Mouse (Mus musculus) liver, embryonic 16.5 days (tissue): ENCODE data around the gene Tmprss6. TPM values are rescaled to one million over a fixed set of nuclear protein-coding genes. Genes with fewer than 3 reads are reported as not detected.

Source experiments
- ATAC-seq: fragments of 200-750 bp; cut with Nextera tagmentation; 2 replicates; pipeline ENCODE4 v1.8.0; 2017; ENCODE audit warnings: low read depth, mild to moderate bottlenecking, moderate number of reproducible peaks, moderate library complexity
- H3K27ac ChIP-seq: fragments of 300-500 bp; sonication (generic); 2 replicates; pipeline ENCODE4 v1.5.1; 2014; ENCODE audit warnings: mild to moderate bottlenecking, low read length
- H3K27me3 ChIP-seq: fragments of 300-500 bp; sonication (generic); 2 replicates; pipeline ENCODE4 v1.6.1; 2014; ENCODE audit warnings: low read depth, low read length, mixed read lengths; ENCODE audit not compliant: control insufficient read depth, insufficient read depth
- H3K36me3 ChIP-seq: fragments of 300-500 bp; sonication (generic); 2 replicates; pipeline ENCODE4 v1.6.1; 2014; ENCODE audit warnings: mild to moderate bottlenecking; ENCODE audit not compliant: control insufficient read depth, insufficient read depth
- H3K4me1 ChIP-seq: fragments of 300-500 bp; sonication (generic); 2 replicates; pipeline ENCODE4 v1.6.1; 2014; ENCODE audit warnings: low read depth, low read length, mixed read lengths; ENCODE audit not compliant: control insufficient read depth
- H3K4me2 ChIP-seq: fragments of 300-500 bp; sonication (generic); 2 replicates; pipeline ENCODE4 v1.6.1; 2014; ENCODE audit warnings: low read depth, low read length, mixed read lengths
- H3K4me3 ChIP-seq: fragments of 300-500 bp; sonication (generic); 2 replicates; pipeline ENCODE4 v1.5.1; 2014; ENCODE audit warnings: low read depth, mild to moderate bottlenecking, low read length
- H3K9ac ChIP-seq: fragments of 300-500 bp; sonication (generic); 2 replicates; pipeline ENCODE4 v1.6.1; 2014; ENCODE audit warnings: low read depth, low read length
- H3K9me3 ChIP-seq: fragments of 300-500 bp; sonication (generic); replicated peaks from 2 replicates; pipeline ENCODE4 v1.6.1; 2016; ENCODE audit warnings: low read length; ENCODE audit not compliant: control insufficient read depth
- WGBS: fragments of 180-500 bp; shearing (Covaris S2); extraction: QIAGEN DNeasy Blood & Tissue Kit; methylation state at CpG from one replicate; pipeline ENCODE4 v1.1.7; 2014; ENCODE audit not compliant: insufficient replicate concordance; 5-methylcytosine and 5-hydroxymethylcytosine counted together
- polyA plus RNA-seq: library from polyadenylated mRNA; unstranded; fragments of >200 nt; fragmentation: Nextera tagmentation; extraction: Ambion mirVana; gene quantifications from 2 replicates; pipeline ENCODE4 v1.2.1, GENCODE M21; 2015

Tmprss6 gene
- polyA plus RNA-seq: 29.6 and 33.7 TPM in 2 replicates

DNA sequence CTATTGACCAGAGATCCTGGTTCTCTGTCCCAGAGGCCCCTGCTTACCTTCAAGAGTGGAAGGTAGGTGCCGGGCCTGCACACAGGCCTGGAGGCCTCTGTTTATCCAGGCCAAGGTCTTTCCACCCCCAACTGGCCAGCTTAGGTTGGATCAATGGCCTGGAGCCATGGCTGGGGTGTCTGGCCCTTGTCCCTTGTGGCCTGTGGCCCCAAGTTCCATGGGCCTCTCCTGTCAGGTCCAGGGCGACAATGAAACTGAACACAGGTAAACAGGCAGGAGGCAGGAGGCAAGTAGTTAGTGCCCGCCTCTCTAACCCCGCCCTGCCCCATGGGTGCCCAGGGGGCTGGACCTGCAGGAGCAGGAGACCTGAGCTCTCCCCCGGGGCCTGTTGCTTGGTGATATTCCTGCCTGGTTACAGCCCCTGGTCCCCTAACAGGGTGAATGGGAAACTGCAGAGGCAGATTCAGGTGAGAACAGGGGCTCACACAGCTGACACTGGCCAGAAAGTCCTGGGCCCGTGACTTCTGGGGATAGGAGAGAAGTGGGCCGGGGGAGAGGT, at the start of gene Tmprss6:
Gene Tmprss6 (minus strand): TSS at position 256 of the 559 bp plus-strand sequence.
- peak; percentile 81 for ATAC-seq
- peak within 1 kb of the TSS; percentile 49 for H3K4me3 ChIP-seq
- peak within 1 kb of the TSS; percentile 48 for H3K4me2 ChIP-seq
- no peaks in the 10 kb centered on the region for H3K9me3 ChIP-seq
- H3K4me1 ChIP-seq: peaks cover 3% of the 10 kb centered on the region
- no peaks in the 10 kb centered on the region for H3K27me3 ChIP-seq
- no peaks in the 10 kb centered on the region for H3K36me3 ChIP-seq
- peak within 1 kb of the TSS; percentile 50 for H3K9ac ChIP-seq
- H3K27ac ChIP-seq: peak within 1 kb of the TSS; percentile 79
- WGBS: 54% methylated on average over 7 of the region's 7 CpGs

DNA sequence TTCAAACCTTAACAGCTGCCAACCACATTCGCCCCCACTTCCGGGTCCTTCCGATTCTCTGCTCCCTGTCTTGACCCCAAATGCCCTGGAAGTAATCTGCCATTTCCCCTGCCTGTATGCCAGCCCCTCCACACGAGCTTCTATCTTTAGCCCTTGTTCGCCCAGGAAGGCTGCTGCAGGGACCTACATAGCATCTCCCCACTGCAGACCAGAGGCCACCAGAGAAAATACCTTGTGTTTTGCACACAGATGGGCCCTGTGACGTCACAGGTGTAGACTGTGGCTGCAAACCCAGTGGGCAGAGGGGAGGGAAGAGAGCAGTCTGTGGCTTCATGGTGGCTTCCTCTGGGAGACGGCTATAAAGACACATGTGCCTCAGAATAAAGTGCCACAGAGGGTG, 49.8 kb upstream of the Tmprss6 start:
- Histone ChIP-seq H3K27ac (no peak overlapping the region), H3K36me3 (no peaks in the 10 kb centered on the region), H3K4me1 (no peaks in the 10 kb centered on the region; the same call in 1 of the 2 replicates), H3K27me3 (no peaks in the 10 kb centered on the region), H3K9ac (no peak overlapping the region), H3K4me2 (no peak overlapping the region), H3K9me3 (no peaks in the 10 kb centered on the region), H3K4me3 (no peak overlapping the region)
- ATAC-seq: no peak
- WGBS: 45% methylated on average over 7 of the region's 7 CpGs

DNA sequence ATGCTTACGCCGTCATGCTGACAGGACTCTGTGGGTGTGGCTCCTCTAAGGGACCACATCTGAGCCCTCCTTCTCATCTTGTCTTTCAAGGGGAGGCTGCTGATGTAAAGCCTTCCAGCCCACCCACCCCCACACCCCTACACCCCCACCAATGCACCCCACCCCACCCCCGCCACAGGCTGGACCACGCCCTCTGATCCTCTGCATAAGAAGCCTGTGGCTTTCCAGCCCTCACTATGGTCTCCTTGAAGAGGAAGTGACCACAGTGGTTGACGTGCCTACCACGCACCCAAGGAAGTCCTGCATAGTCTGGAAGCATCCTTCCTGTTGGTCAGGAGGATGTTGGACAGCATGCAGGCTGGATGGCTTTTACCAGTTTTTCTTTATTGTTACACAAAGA, 47.3 kb upstream of the Tmprss6 start:
- Histone ChIP-seq H3K4me3 (no peak overlapping the region), H3K27ac (no peak overlapping the region), H3K4me2 (no peak overlapping the region), H3K9me3 (no peaks in the 10 kb centered on the region), H3K27me3 (no peaks in the 10 kb centered on the region), H3K4me1 (no peaks in the 10 kb centered on the region; the same call in 1 of the 2 replicates), H3K36me3 (no peaks in the 10 kb centered on the region), H3K9ac (no peak overlapping the region)
- WGBS: 37% methylated on average over 6 of the region's 6 CpGs
- no peak for ATAC-seq

DNA sequence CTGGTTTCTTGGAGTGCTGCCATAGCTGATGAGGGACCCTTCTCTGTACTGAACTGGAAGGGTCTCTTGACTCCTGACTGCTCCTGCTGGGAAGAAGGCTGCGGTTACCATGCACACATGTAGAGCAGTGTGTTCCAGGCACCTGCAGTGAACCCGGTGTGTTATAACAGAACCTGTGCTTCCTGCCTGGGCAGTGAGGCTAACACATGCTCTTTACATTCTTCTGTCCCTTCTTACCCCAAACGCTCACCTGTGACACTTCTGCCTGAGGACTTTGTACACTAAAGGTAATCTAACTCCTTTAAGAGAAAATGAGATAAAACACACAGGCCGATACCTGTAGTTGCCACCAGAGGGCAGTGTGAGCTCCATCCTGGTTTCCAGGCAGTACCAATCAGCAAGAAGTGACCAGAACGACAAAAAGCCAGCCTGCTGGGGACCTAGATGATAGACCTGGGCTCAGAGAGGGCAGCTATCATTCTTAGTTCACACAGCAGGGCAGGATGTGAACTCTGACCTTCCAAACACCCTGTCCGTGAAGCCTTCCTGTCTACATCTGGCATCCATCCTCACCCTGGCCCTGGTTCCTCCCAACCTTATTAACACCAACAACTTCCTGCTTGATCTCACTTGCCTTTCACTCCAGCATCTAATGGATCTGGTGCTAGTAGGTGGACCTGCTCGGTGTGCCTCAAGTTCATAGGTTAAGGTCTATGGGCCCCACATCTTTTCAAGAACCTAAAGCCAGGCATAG, 46.1 kb upstream of the Tmprss6 start:
- Histone ChIP-seq H3K9ac (no peak overlapping the region), H3K27me3 (no peaks in the 10 kb centered on the region), H3K36me3 (no peaks in the 10 kb centered on the region), H3K4me2 (no peak overlapping the region), H3K4me3 (no peak overlapping the region), H3K27ac (no peak overlapping the region), H3K4me1 (no peaks in the 10 kb centered on the region; the same call in 1 of the 2 replicates), H3K9me3 (no peaks in the 10 kb centered on the region)
- no peak for ATAC-seq
- WGBS: 24% methylated on average over 7 of the region's 7 CpGs

DNA sequence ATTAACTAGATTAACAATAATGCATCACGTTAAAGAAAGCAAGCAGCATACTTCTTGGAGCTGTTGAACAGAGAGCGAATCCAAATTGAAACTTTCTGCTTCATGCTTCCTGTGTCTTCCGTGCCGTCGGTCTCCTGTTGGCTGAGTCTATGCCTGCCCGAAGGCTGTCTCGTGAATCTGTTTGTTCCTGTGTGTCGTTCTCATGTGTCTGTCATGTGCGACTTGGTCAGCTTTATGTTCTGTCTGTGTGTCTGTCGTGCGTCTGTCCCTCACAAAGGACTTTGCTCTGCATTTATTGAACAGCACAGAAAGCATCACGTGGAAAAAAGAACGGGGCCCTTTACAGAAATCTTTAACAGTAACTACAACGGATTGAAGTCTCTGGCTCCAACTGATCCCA, 44.6 kb upstream of the Tmprss6 start:
- H3K27me3 ChIP-seq: no peaks in the 10 kb centered on the region
- H3K4me2 ChIP-seq: no peak overlapping the region
- H3K4me1 ChIP-seq: no peaks in the 10 kb centered on the region; the same call in 1 of the 2 replicates
- WGBS: 63% methylated on average over 14 of the region's 14 CpGs
- H3K9me3 ChIP-seq: no peaks in the 10 kb centered on the region
- no peaks in the 10 kb centered on the region for H3K36me3 ChIP-seq
- H3K4me3 ChIP-seq: no peak overlapping the region
- H3K27ac ChIP-seq: peak overlapping the region; percentile 61
- H3K9ac ChIP-seq: no peak overlapping the region
- ATAC-seq: peak; percentile 44

DNA sequence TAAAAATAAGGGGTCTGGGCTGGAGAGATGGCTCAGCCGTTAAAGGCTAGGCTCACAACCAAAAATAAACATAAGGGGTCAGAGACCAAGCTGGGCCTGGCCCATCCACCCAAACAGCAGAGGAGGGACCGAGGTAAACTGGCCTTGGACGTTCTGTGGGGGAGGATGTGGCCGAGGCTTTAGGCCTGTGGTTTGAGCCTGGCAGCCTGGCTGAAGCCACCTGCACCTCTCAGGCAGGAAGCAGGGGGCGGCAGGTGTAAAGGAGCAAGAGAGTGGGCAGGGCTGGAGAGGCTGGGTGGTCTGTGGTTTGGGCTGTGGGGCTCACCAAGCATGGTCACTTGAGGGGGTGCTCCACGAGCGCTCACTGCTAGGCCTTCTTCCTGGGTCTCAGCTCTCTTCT, 43.5 kb upstream of the Tmprss6 start:
- H3K4me3 ChIP-seq: no peak overlapping the region

DNA sequence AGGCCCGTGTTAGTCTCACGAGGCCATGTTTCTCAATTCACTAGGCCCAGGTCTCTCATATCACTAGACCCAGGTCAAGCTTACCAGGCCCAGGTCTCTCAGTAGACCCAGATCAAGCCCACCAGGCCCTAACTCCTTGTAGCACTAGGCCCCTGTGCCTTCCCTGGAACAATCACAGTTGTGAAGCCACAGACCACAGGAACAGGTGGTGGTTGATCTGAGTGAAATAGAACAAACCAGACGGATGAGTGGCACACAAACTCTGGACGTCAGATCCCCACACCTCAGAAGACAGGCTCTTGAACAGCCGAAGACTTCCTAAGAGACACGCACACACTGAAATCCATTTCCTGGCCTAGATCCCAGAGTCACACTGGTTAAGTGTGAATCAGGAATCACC, 42.3 kb upstream of the Tmprss6 start:
- H3K4me2 ChIP-seq: no peak overlapping the region
- H3K27me3 ChIP-seq: no peaks in the 10 kb centered on the region
- no peaks in the 10 kb centered on the region for H3K36me3 ChIP-seq
- H3K4me1 ChIP-seq: no peaks in the 10 kb centered on the region; the same call in none of the 2 replicates
- H3K27ac ChIP-seq: no peak overlapping the region
- ATAC-seq: no peak
- no peak overlapping the region for H3K9ac ChIP-seq
- no peak overlapping the region for H3K4me3 ChIP-seq
- WGBS: 55% methylated on average over 6 of the region's 6 CpGs
- H3K9me3 ChIP-seq: no peaks in the 10 kb centered on the region

More for the DNA sequence above, 43.5 kb upstream of the Tmprss6 start:
- no peaks in the 10 kb centered on the region for H3K27me3 ChIP-seq
- no peaks in the 10 kb centered on the region; the same call in none of the 2 replicates for H3K4me1 ChIP-seq
- H3K9ac ChIP-seq: no peak overlapping the region
- H3K36me3 ChIP-seq: no peaks in the 10 kb centered on the region
- H3K9me3 ChIP-seq: no peaks in the 10 kb centered on the region
- peak; percentile 52 for ATAC-seq
- WGBS: 43% methylated on average over 7 of the region's 7 CpGs
- H3K27ac ChIP-seq: no peak overlapping the region
- H3K4me2 ChIP-seq: no peak overlapping the region

DNA sequence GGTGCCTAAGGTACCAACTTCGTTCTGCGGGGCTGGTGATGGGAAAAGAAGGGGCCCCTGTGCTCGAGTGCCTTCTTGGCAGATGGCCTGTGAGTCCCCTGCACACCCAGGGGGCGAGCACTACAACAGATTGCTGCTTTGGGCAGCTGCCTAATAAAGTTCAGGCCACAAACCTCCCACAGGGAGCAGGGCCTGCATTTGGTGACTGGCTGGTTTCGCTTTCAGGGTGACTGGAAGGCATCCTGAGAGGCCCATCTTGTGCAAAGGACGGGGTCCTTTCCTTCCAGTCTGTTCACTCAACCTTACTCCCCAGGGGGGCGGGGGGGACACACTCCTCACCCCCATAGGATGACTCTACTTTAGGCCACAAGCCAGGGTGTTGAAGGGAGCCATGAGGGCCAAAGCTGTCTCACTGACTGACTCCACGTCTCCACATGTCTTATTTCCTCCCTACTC, 41.7 kb upstream of the Tmprss6 start:
- Histone ChIP-seq H3K4me2 (no peak overlapping the region), H3K9me3 (no peaks in the 10 kb centered on the region), H3K4me1 (no peaks in the 10 kb centered on the region; the same call in none of the 2 replicates), H3K36me3 (no peaks in the 10 kb centered on the region), H3K9ac (no peak overlapping the region), H3K27me3 (no peaks in the 10 kb centered on the region), H3K27ac (no peak overlapping the region), H3K4me3 (no peak overlapping the region)
- WGBS: 50% methylated on average over 8 of the region's 8 CpGs
- no peak for ATAC-seq

DNA sequence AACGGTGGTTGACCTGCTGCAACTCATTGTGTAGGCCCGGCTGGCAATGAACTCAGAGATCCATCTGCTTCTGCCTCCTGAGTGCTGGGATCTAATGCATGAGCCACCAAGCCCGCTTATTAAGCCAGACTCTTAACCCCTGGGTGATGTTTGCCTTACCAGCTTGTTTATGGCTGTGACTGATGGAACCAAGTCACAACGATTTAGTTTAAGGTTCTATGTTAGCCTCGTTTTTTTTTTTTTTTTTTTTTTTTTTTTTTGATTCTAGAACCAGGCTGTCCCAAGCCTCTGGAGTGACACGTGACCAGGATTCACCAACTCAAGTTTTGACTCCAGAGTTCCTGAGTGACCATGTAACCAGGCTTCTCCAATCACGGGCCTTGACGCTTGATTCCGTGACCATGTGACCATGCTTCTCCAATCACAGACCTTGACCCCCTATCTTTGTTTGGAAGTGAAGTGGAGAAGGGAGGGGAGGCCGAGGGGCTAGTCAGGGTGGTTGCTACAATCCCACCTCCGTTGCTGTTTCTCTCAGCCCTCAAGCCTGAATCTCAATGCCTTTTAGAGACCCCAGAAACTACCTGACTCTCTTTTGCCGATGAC, 41.0 kb upstream of the Tmprss6 start:
- 47% methylated on average over 12 of the region's 12 CpGs for WGBS
- Histone ChIP-seq H3K27ac (no peak overlapping the region), H3K27me3 (no peaks in the 10 kb centered on the region), H3K4me2 (no peak overlapping the region), H3K9ac (no peak overlapping the region), H3K36me3 (no peaks in the 10 kb centered on the region), H3K4me1 (no peaks in the 10 kb centered on the region; the same call in none of the 2 replicates), H3K9me3 (no peaks in the 10 kb centered on the region), H3K4me3 (no peak overlapping the region)
- ATAC-seq: no peak
